Mouse (Mus musculus): Measurements from ENCODE around the gene C2cd5. TPM values are rescaled to one million over a fixed set of nuclear protein-coding genes. Genes with fewer than 3 reads are reported as not detected.

Gene C2cd5
- polyA plus RNA-seq, 1 experiment, result 57.2 TPM

DNA sequence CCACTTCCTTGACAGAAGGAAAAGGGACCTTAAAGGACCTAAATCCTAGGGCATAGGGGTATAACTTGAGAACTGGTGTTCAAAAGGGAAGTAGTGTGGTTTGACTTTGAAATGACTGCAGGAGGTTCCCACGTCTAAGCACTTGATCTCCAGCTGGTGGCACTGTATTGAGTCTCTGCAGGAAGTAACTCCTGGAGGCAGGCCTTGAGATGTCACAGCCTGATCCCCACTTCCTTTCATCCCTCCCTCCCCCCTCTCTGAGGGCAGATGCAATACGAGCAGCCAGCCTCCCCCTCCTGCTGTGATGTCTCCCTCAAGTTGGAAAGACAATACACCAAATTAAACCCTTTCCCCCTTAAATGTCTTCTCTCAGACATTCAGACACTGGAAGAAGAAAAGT lies 14.6 kb upstream of the C2cd5 start:
- H3K36me3 ChIP-seq (ENCODE audit: control insufficient read depth, insufficient read depth, low read length, poor library complexity, severe bottlenecking), result no peaks in the 10 kb centered on the region
- no peak overlapping the region for H3K9ac ChIP-seq (ENCODE audit: low read depth, poor library complexity, severe bottlenecking)
- H3K4me3 ChIP-seq (ENCODE audit: low read depth, low read length), result no peak overlapping the region
- H3K27me3 ChIP-seq (ENCODE audit: control insufficient read depth, insufficient read depth, low read length, poor library complexity, severe bottlenecking), result no peaks in the 10 kb centered on the region
- no peaks in the 10 kb centered on the region for H3K9me3 ChIP-seq (replicated peaks; ENCODE audit: control insufficient read depth, insufficient read depth, low read length, poor library complexity, severe bottlenecking)
- H3K27ac ChIP-seq (ENCODE audit: insufficient read depth, low read length), result peak overlapping the region; percentile 70
- TF ChIP-seq CTCF (IDR thresholded peaks at IDR 0.05; ENCODE audit: low read depth, low read length) (peak; percentile 31), EP300 (IDR thresholded peaks at IDR 0.05; ENCODE audit: insufficient read depth, low read depth, low read length) (peak; percentile 94), POLR2A (IDR thresholded peaks at IDR 0.05; ENCODE audit: insufficient read depth, low read length) (no peak)
- H3K4me1 ChIP-seq (ENCODE audit: control insufficient read depth, insufficient read depth, low read length), result peaks cover 12% of the 10 kb centered on the region

- Histone ChIP-seq H3K27ac (ENCODE audit: insufficient read depth, low read length) (no peak overlapping the region), H3K9ac (ENCODE audit: low read depth, poor library complexity, severe bottlenecking) (no peak overlapping the region), H3K4me3 (ENCODE audit: low read depth, low read length) (no peak overlapping the region), H3K9me3 (replicated peaks; ENCODE audit: control insufficient read depth, insufficient read depth, low read length, poor library complexity, severe bottlenecking) (no peaks in the 10 kb centered on the region), H3K27me3 (ENCODE audit: control insufficient read depth, insufficient read depth, low read length, poor library complexity, severe bottlenecking) (no peaks in the 10 kb centered on the region), H3K4me1 (ENCODE audit: control insufficient read depth, insufficient read depth, low read length) (peaks cover 6% of the 10 kb centered on the region), H3K36me3 (ENCODE audit: control insufficient read depth, insufficient read depth, low read length, poor library complexity, severe bottlenecking) (no peaks in the 10 kb centered on the region)
- TF ChIP-seq EP300 (IDR thresholded peaks at IDR 0.05; ENCODE audit: insufficient read depth, low read depth, low read length) (no peak), POLR2A (IDR thresholded peaks at IDR 0.05; ENCODE audit: insufficient read depth, low read length) (no peak), CTCF (IDR thresholded peaks at IDR 0.05; ENCODE audit: low read depth, low read length) (peak; percentile 40)
Observed at GRCm38 (mm10) chr6:143110371-143110770, 10.4 kb upstream of the C2cd5 start.

DNA sequence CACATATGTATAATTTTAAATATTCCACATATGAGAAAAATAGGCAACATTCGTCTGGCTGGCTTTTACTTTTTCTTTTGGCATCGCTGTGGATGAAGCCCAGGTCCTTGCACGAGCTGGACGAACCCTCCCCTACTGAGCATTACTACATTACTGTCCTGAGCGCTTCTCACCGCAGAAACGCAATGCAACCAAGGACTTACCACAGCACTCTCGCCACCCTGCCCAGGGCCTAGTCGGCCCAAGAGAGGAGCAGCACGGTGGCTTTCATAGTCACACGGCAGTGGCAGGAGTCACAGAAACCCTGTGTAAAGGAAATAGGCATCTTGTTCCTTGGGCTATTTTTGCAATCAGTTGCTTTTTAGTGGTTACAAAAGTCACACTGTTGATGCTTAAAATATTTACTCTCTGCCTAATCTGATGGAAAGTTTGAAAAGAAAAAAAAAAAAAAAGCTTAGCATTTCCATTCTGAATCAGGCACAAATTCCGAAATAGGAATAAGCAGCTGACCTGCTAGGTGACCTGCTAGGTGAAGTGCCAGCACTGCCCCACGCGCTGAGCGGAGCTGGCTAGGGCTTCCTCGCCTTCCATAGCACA lies 9.8 kb upstream of the C2cd5 start:
- peak overlapping the region; percentile 41; the same call in 1 of the 2 replicates for H3K9ac ChIP-seq (ENCODE audit: low read depth, poor library complexity, severe bottlenecking)
- H3K4me3 ChIP-seq (ENCODE audit: low read depth, low read length), result peak overlapping the region; percentile 1; the same call in 1 of the 2 replicates
- H3K27me3 ChIP-seq (ENCODE audit: control insufficient read depth, insufficient read depth, low read length, poor library complexity, severe bottlenecking), result no peaks in the 10 kb centered on the region
- H3K36me3 ChIP-seq (ENCODE audit: control insufficient read depth, insufficient read depth, low read length, poor library complexity, severe bottlenecking), result no peaks in the 10 kb centered on the region
- peaks cover 4% of the 10 kb centered on the region for H3K4me1 ChIP-seq (ENCODE audit: control insufficient read depth, insufficient read depth, low read length)
- TF ChIP-seq POLR2A (IDR thresholded peaks at IDR 0.05; ENCODE audit: insufficient read depth, low read length) (no peak), CTCF (IDR thresholded peaks at IDR 0.05; ENCODE audit: low read depth, low read length) (no peak), EP300 (IDR thresholded peaks at IDR 0.05; ENCODE audit: insufficient read depth, low read depth, low read length) (no peak)
- no peaks in the 10 kb centered on the region for H3K9me3 ChIP-seq (replicated peaks; ENCODE audit: control insufficient read depth, insufficient read depth, low read length, poor library complexity, severe bottlenecking)
- peak overlapping the region; percentile 93 for H3K27ac ChIP-seq (ENCODE audit: insufficient read depth, low read length)

DNA sequence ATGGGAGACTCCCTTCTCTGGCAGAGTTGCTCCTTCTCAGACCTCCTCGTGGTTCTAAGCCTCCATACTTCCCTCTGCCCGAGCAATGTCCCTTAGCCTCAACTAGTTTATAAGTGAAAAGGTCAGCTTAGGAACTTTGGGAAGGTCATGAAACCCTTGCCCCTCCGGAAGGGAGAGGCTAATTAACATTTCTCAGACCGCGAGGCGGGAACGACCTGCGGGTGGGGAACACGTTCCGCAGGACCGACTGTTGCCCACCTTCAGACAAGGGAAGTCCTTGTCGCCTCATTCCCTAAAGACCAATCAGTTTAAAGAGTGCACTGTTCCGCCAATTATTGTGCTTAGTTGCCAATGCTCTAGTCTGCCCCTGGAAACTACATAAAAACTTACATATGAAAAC lies 8.1 kb upstream of the C2cd5 start:
- no peaks in the 10 kb centered on the region for H3K36me3 ChIP-seq (ENCODE audit: control insufficient read depth, insufficient read depth, low read length, poor library complexity, severe bottlenecking)
- TF ChIP-seq EP300 (IDR thresholded peaks at IDR 0.05; ENCODE audit: insufficient read depth, low read depth, low read length) (peak; percentile 96), CTCF (IDR thresholded peaks at IDR 0.05; ENCODE audit: low read depth, low read length) (no peak), POLR2A (IDR thresholded peaks at IDR 0.05; ENCODE audit: insufficient read depth, low read length) (no peak)
- H3K4me1 ChIP-seq (ENCODE audit: control insufficient read depth, insufficient read depth, low read length), result peaks cover 4% of the 10 kb centered on the region
- H3K9me3 ChIP-seq (replicated peaks; ENCODE audit: control insufficient read depth, insufficient read depth, low read length, poor library complexity, severe bottlenecking), result no peaks in the 10 kb centered on the region
- no peaks in the 10 kb centered on the region for H3K27me3 ChIP-seq (ENCODE audit: control insufficient read depth, insufficient read depth, low read length, poor library complexity, severe bottlenecking)
- H3K4me3 ChIP-seq (ENCODE audit: low read depth, low read length), result 0 out of 2 replicates have a peak overlapping the region, but pooled peaks have one; percentile 17
- H3K27ac ChIP-seq (ENCODE audit: insufficient read depth, low read length), result peak overlapping the region; percentile 93
- peak overlapping the region; percentile 41 for H3K9ac ChIP-seq (ENCODE audit: low read depth, poor library complexity, severe bottlenecking)

DNA sequence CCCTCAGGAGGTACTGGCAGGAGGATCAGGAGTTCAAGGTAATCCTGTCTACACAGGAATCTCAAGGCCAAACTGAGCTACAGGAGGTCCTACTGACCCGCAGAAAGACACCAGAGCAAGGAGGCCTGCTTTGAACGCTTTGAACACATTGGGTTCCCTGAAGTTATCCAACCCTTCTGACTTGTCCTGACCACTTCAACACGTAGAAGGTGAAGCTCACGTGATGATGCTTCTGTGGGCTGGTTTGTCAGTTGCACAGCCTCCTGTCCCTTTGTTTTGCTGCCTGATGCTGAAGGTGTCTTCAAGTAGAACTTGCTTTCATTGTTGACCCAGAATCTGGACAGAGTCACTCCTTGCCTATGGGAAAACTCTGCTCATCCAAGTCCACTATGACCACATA lies 7.7 kb upstream of the C2cd5 start:
- peak overlapping the region; percentile 17 for H3K4me3 ChIP-seq (ENCODE audit: low read depth, low read length)
- 0 out of 2 replicates have a peak overlapping the region, but pooled peaks have one; percentile 3 for H3K9ac ChIP-seq (ENCODE audit: low read depth, poor library complexity, severe bottlenecking)
- H3K27me3 ChIP-seq (ENCODE audit: control insufficient read depth, insufficient read depth, low read length, poor library complexity, severe bottlenecking), result no peaks in the 10 kb centered on the region
- H3K27ac ChIP-seq (ENCODE audit: insufficient read depth, low read length), result peak overlapping the region; percentile 63
- H3K9me3 ChIP-seq (replicated peaks; ENCODE audit: control insufficient read depth, insufficient read depth, low read length, poor library complexity, severe bottlenecking), result no peaks in the 10 kb centered on the region
- TF ChIP-seq EP300 (IDR thresholded peaks at IDR 0.05; ENCODE audit: insufficient read depth, low read depth, low read length) (no peak), POLR2A (IDR thresholded peaks at IDR 0.05; ENCODE audit: insufficient read depth, low read length) (no peak), CTCF (IDR thresholded peaks at IDR 0.05; ENCODE audit: low read depth, low read length) (no peak)
- no peaks in the 10 kb centered on the region for H3K36me3 ChIP-seq (ENCODE audit: control insufficient read depth, insufficient read depth, low read length, poor library complexity, severe bottlenecking)
- peaks cover 4% of the 10 kb centered on the region for H3K4me1 ChIP-seq (ENCODE audit: control insufficient read depth, insufficient read depth, low read length)

DNA sequence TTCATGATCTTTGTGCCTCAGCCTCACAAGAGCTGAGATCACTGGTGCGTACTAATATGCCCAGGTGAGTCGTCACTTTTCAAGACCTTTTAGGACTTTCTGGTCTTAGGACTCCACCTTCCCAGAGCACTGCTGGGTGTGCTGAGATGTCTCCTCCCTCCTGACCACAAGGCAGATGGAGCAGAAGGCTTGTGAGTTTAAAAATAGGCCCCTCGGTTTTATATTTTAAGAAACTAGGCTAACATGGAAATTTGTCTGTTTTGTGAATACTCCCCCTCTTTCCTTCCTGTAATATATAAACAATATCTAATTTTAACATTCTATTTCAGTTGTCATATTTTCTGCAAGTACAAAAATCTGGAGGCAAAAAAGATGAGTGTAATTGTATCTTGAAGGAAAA lies 5.8 kb upstream of the C2cd5 start:
- no peak overlapping the region for H3K27ac ChIP-seq (ENCODE audit: insufficient read depth, low read length)
- peaks cover 4% of the 10 kb centered on the region for H3K4me1 ChIP-seq (ENCODE audit: control insufficient read depth, insufficient read depth, low read length)
- no peak for TF ChIP-seq EP300 (IDR thresholded peaks at IDR 0.05; ENCODE audit: insufficient read depth, low read depth, low read length)
- no peak for TF ChIP-seq POLR2A (IDR thresholded peaks at IDR 0.05; ENCODE audit: insufficient read depth, low read length)
- no peak for TF ChIP-seq CTCF (IDR thresholded peaks at IDR 0.05; ENCODE audit: low read depth, low read length)
- H3K9me3 ChIP-seq (replicated peaks; ENCODE audit: control insufficient read depth, insufficient read depth, low read length, poor library complexity, severe bottlenecking), result no peaks in the 10 kb centered on the region
- no peaks in the 10 kb centered on the region for H3K27me3 ChIP-seq (ENCODE audit: control insufficient read depth, insufficient read depth, low read length, poor library complexity, severe bottlenecking)
- no peak overlapping the region for H3K9ac ChIP-seq (ENCODE audit: low read depth, poor library complexity, severe bottlenecking)
- H3K4me3 ChIP-seq (ENCODE audit: low read depth, low read length), result no peak overlapping the region
- H3K36me3 ChIP-seq (ENCODE audit: control insufficient read depth, insufficient read depth, low read length, poor library complexity, severe bottlenecking), result no peaks in the 10 kb centered on the region

Data from ES-Bruce4 (cell line).